Mouse (Mus musculus) heart, embryonic 13.5 days (tissue): ENCODE measurements around the gene Pin4. TPM values are rescaled to one million over a fixed set of nuclear protein-coding genes. Genes with fewer than 3 reads are reported as not detected.

Source experiments
- polyA plus RNA-seq: library from polyadenylated mRNA; unstranded; fragments of >200 nt; fragmentation: Nextera tagmentation; extraction: Ambion mirVana; gene quantifications from 2 replicates; pipeline ENCODE4 v1.2.1, GENCODE M21; 2015

The Pin4 gene
- polyA plus RNA-seq, 1 experiment from 2014 or later, result 50.7 TPM

Other genes starting within 250 kb of the Pin4 start
- 0.88 and 1.2 TPM in 2 replicates for gene Rtl5, start 48.1 kb upstream of the Pin4 start, polyA plus RNA-seq
- 7.4 and 8.6 TPM in 2 replicates for gene Ercc6l, start 37.6 kb downstream of the Pin4 start, polyA plus RNA-seq
- gene Rps4x, start 69.9 kb downstream of the Pin4 start, polyA plus RNA-seq, result 477 and 507 TPM in 2 replicates
- gene Cited1, start 132.7 kb downstream of the Pin4 start, polyA plus RNA-seq, result 644 and 701 TPM in 2 replicates